Mouse (Mus musculus): ENCODE results near the gene Foxo3. TPM values are rescaled to one million over a fixed set of nuclear protein-coding genes. Genes with fewer than 3 reads are reported as not detected.

The Foxo3 gene
- polyA plus RNA-seq, 1 experiment: 14.6 TPM

- TF ChIP-seq CTCF (IDR thresholded peaks at IDR 0.05; ENCODE audit: borderline replicate concordance, extremely low read depth, insufficient read depth, insufficient read length) (no peak), POLR2A (IDR thresholded peaks at IDR 0.05; ENCODE audit: borderline replicate concordance, extremely low read depth, insufficient read depth, insufficient read length, poor library complexity, severe bottlenecking) (no peak)
- peak; percentile 23 for DNase-seq (ENCODE audit: low read depth)
These were observed 102.7 kb downstream of the Foxo3 start for GRCm38 (mm10) chr10:42173839-42174238.

GRCm38 (mm10) chr10:42170889-42171347 lies 105.6 kb downstream of the Foxo3 start:
- DNase-seq (ENCODE audit: low read depth): no peak
- TF ChIP-seq POLR2A (IDR thresholded peaks at IDR 0.05; ENCODE audit: borderline replicate concordance, extremely low read depth, insufficient read depth, insufficient read length, poor library complexity, severe bottlenecking): no peak
- no peak for TF ChIP-seq CTCF (IDR thresholded peaks at IDR 0.05; ENCODE audit: borderline replicate concordance, extremely low read depth, insufficient read depth, insufficient read length)

- TF ChIP-seq POLR2A (IDR thresholded peaks at IDR 0.05; ENCODE audit: borderline replicate concordance, extremely low read depth, insufficient read depth, insufficient read length, poor library complexity, severe bottlenecking) (no peak), CTCF (IDR thresholded peaks at IDR 0.05; ENCODE audit: borderline replicate concordance, extremely low read depth, insufficient read depth, insufficient read length) (no peak)
These were observed 106.4 kb downstream of the Foxo3 start for GRCm38 (mm10) chr10:42170201-42170600.

GRCm38 (mm10) chr10:42154727-42155126 lies 121.8 kb downstream of the Foxo3 start:
- DNase-seq (ENCODE audit: low read depth): no peak
- TF ChIP-seq CTCF (IDR thresholded peaks at IDR 0.05; ENCODE audit: borderline replicate concordance, extremely low read depth, insufficient read depth, insufficient read length): no peak
- no peak for TF ChIP-seq POLR2A (IDR thresholded peaks at IDR 0.05; ENCODE audit: borderline replicate concordance, extremely low read depth, insufficient read depth, insufficient read length, poor library complexity, severe bottlenecking)

More at GRCm38 (mm10) chr10:42170201-42170600, 106.4 kb downstream of the Foxo3 start:
- no peak for DNase-seq (ENCODE audit: low read depth)

- TF ChIP-seq CTCF (IDR thresholded peaks at IDR 0.05; ENCODE audit: borderline replicate concordance, extremely low read depth, insufficient read depth, insufficient read length) (no peak), POLR2A (IDR thresholded peaks at IDR 0.05; ENCODE audit: borderline replicate concordance, extremely low read depth, insufficient read depth, insufficient read length, poor library complexity, severe bottlenecking) (no peak)
- peak; percentile 60 for DNase-seq (ENCODE audit: low read depth)
These were observed 123.9 kb downstream of the Foxo3 start for GRCm38 (mm10) chr10:42152426-42153205.

GRCm38 (mm10) chr10:42149767-42150166 lies 126.8 kb downstream of the Foxo3 start:
- TF ChIP-seq POLR2A (IDR thresholded peaks at IDR 0.05; ENCODE audit: borderline replicate concordance, extremely low read depth, insufficient read depth, insufficient read length, poor library complexity, severe bottlenecking) (no peak), CTCF (IDR thresholded peaks at IDR 0.05; ENCODE audit: borderline replicate concordance, extremely low read depth, insufficient read depth, insufficient read length) (no peak)
- DNase-seq (ENCODE audit: low read depth): no peak

GRCm38 (mm10) chr10:42148326-42148725 lies 128.2 kb downstream of the Foxo3 start:
- DNase-seq (ENCODE audit: low read depth): no peak
- TF ChIP-seq CTCF (IDR thresholded peaks at IDR 0.05; ENCODE audit: borderline replicate concordance, extremely low read depth, insufficient read depth, insufficient read length) (no peak), POLR2A (IDR thresholded peaks at IDR 0.05; ENCODE audit: borderline replicate concordance, extremely low read depth, insufficient read depth, insufficient read length, poor library complexity, severe bottlenecking) (no peak)

GRCm38 (mm10) chr10:42145221-42145620 lies 131.3 kb downstream of the Foxo3 start:
- DNase-seq (ENCODE audit: low read depth): no peak
- TF ChIP-seq CTCF (IDR thresholded peaks at IDR 0.05; ENCODE audit: borderline replicate concordance, extremely low read depth, insufficient read depth, insufficient read length) (no peak), POLR2A (IDR thresholded peaks at IDR 0.05; ENCODE audit: borderline replicate concordance, extremely low read depth, insufficient read depth, insufficient read length, poor library complexity, severe bottlenecking) (no peak)

- no peak for TF ChIP-seq POLR2A (IDR thresholded peaks at IDR 0.05; ENCODE audit: borderline replicate concordance, extremely low read depth, insufficient read depth, insufficient read length, poor library complexity, severe bottlenecking)
- no peak for TF ChIP-seq CTCF (IDR thresholded peaks at IDR 0.05; ENCODE audit: borderline replicate concordance, extremely low read depth, insufficient read depth, insufficient read length)
- no peak for DNase-seq (ENCODE audit: low read depth)
These were observed 131.8 kb downstream of the Foxo3 start for GRCm38 (mm10) chr10:42144788-42145187.

- TF ChIP-seq CTCF (IDR thresholded peaks at IDR 0.05; ENCODE audit: borderline replicate concordance, extremely low read depth, insufficient read depth, insufficient read length) (no peak), POLR2A (IDR thresholded peaks at IDR 0.05; ENCODE audit: borderline replicate concordance, extremely low read depth, insufficient read depth, insufficient read length, poor library complexity, severe bottlenecking) (no peak)
- DNase-seq (ENCODE audit: low read depth): no peak
These were observed 132.4 kb downstream of the Foxo3 start for GRCm38 (mm10) chr10:42144176-42144575.

- TF ChIP-seq CTCF (IDR thresholded peaks at IDR 0.05; ENCODE audit: borderline replicate concordance, extremely low read depth, insufficient read depth, insufficient read length): no peak
- no peak for TF ChIP-seq POLR2A (IDR thresholded peaks at IDR 0.05; ENCODE audit: borderline replicate concordance, extremely low read depth, insufficient read depth, insufficient read length, poor library complexity, severe bottlenecking)
- DNase-seq (ENCODE audit: low read depth): no peak
These were observed 133.8 kb downstream of the Foxo3 start for GRCm38 (mm10) chr10:42142791-42143190.

- TF ChIP-seq POLR2A (IDR thresholded peaks at IDR 0.05; ENCODE audit: borderline replicate concordance, extremely low read depth, insufficient read depth, insufficient read length, poor library complexity, severe bottlenecking) (no peak), CTCF (IDR thresholded peaks at IDR 0.05; ENCODE audit: borderline replicate concordance, extremely low read depth, insufficient read depth, insufficient read length) (no peak)
- DNase-seq (ENCODE audit: low read depth): peak; percentile 32
These were observed 134.5 kb downstream of the Foxo3 start for GRCm38 (mm10) chr10:42142081-42142480.

Data from brain, embryonic 14.5 days (tissue).